Mouse (Mus musculus): ENCODE measurements at regions not wholly inside any gene's neighbourhood (a gene's known extent, or its start where the extent isn't known, plus 50 kb on each side); places are given as distances from the start of the nearest gene placed in this dataset.

- Histone ChIP-seq H3K9me3 (ENCODE audit: control insufficient read depth) (no peaks in the 10 kb centered on the region), H3K9ac (ENCODE audit: low read depth, low read length) (no peak overlapping the region), H3K27ac (ENCODE audit: low read depth, low read length) (no peak overlapping the region), H3K4me1 (replicated peaks; ENCODE audit: control insufficient read depth, insufficient read depth, low read length) (no peaks in the 10 kb centered on the region), H3K4me2 (replicated peaks; ENCODE audit: low read depth) (no peak overlapping the region), H3K27me3 (replicated peaks; ENCODE audit: control insufficient read depth, insufficient read depth, low read length) (no peaks in the 10 kb centered on the region), H3K36me3 (ENCODE audit: control insufficient read depth, insufficient read depth) (no peaks in the 10 kb centered on the region), H3K4me3 (ENCODE audit: low read depth, low read length) (no peak overlapping the region)
- no peak for ATAC-seq
- TF ChIP-seq CTCF (IDR thresholded peaks at IDR 0.05; ENCODE audit: low read depth), result no peak
These were observed 513.0 kb upstream of the Pdzrn3 start for GRCm38 (mm10) chr6:101890655-101891054.

DNA sequence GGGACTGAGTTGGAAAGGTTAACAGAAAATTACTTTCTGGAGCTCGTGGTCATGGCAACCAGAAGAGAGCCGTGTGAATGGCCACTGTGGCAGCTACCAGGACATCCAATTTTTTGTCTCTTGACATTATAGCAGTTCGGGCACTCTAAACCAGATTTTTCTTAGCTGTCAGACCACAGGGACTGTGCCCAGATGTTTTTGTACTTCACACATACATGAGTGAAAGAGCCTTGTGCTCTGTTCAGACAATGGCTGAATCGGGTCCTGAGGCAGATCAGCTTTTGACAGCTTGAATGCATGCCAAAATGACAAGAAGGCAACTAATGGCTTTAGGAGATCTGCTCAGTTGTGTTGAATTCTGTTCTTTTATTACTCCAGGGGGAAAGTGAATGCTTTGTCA lies 505.2 kb upstream of the Pdzrn3 start:
- H3K9ac ChIP-seq (ENCODE audit: low read depth, low read length), result no peak overlapping the region
- H3K9me3 ChIP-seq (ENCODE audit: control insufficient read depth), result no peaks in the 10 kb centered on the region
- H3K4me1 ChIP-seq (replicated peaks; ENCODE audit: control insufficient read depth, insufficient read depth, low read length), result no peaks in the 10 kb centered on the region
- no peak overlapping the region for H3K4me3 ChIP-seq (ENCODE audit: low read depth, low read length)
- H3K27me3 ChIP-seq (replicated peaks; ENCODE audit: control insufficient read depth, insufficient read depth, low read length), result no peaks in the 10 kb centered on the region
- ATAC-seq, result no peak
- no peak for TF ChIP-seq CTCF (IDR thresholded peaks at IDR 0.05; ENCODE audit: low read depth)
- H3K27ac ChIP-seq (ENCODE audit: low read depth, low read length), result no peak overlapping the region
- H3K4me2 ChIP-seq (replicated peaks; ENCODE audit: low read depth), result no peak overlapping the region
- no peaks in the 10 kb centered on the region for H3K36me3 ChIP-seq (ENCODE audit: control insufficient read depth, insufficient read depth)
- WGBS, result 62% methylated on average over 4 of the region's 4 CpGs

DNA sequence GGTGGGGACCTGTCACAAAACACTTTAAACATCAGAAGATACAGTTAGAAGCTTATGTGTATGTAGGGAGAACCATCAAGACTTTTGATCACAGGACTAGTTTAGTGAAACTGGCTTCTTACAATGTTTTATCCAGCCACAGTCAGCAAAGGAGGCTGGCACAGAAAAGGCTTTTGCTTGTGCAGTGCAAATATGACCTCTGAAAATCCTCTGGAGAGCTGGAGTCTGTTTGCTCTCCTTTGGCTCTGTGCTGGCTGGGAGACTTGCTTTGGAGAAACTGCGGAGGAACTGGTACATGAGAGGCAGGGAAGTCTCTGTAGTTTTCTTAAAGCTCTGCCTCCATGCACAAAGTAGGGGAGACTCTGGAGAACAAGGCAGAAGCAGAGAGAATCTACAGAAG lies 497.2 kb upstream of the Pdzrn3 start:
- Histone ChIP-seq H3K4me2 (replicated peaks; ENCODE audit: low read depth) (no peak overlapping the region), H3K4me1 (replicated peaks; ENCODE audit: control insufficient read depth, insufficient read depth, low read length) (no peaks in the 10 kb centered on the region), H3K36me3 (ENCODE audit: control insufficient read depth, insufficient read depth) (no peaks in the 10 kb centered on the region), H3K4me3 (ENCODE audit: low read depth, low read length) (no peak overlapping the region), H3K9me3 (ENCODE audit: control insufficient read depth) (no peaks in the 10 kb centered on the region), H3K9ac (ENCODE audit: low read depth, low read length) (no peak overlapping the region), H3K27ac (ENCODE audit: low read depth, low read length) (no peak overlapping the region), H3K27me3 (replicated peaks; ENCODE audit: control insufficient read depth, insufficient read depth, low read length) (no peaks in the 10 kb centered on the region)
- 39% methylated on average over 1 of the region's 1 CpGs for WGBS
- TF ChIP-seq CTCF (IDR thresholded peaks at IDR 0.05; ENCODE audit: low read depth), result no peak
- ATAC-seq, result no peak

DNA sequence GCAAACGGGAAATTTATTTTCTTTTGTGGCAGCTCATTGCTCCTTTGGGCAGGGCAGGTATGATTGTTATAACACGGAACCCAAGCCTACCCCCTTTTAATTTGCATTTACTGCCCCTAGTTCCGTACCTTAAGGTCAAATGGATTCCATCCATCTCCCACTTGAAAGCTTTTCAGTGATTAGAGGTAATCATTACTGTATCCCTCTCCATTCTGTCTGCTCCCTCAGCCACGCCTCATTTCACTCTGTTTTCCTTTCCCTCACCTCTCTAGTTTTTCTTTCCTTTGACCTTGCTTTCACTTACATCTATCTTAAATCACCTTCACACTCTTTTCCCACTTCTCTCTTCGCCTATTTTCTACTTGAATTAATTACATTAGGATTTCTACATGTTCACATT lies 481.2 kb upstream of the Pdzrn3 start:
- H3K27ac ChIP-seq (ENCODE audit: low read depth, low read length), result no peak overlapping the region
- H3K36me3 ChIP-seq (ENCODE audit: control insufficient read depth, insufficient read depth), result no peaks in the 10 kb centered on the region
- WGBS, result 47% methylated on average over 5 of the region's 5 CpGs
- H3K4me1 ChIP-seq (replicated peaks; ENCODE audit: control insufficient read depth, insufficient read depth, low read length), result no peaks in the 10 kb centered on the region
- TF ChIP-seq CTCF (IDR thresholded peaks at IDR 0.05; ENCODE audit: low read depth), result no peak
- ATAC-seq, result no peak
- no peak overlapping the region for H3K4me2 ChIP-seq (replicated peaks; ENCODE audit: low read depth)
- H3K9me3 ChIP-seq (ENCODE audit: control insufficient read depth), result no peaks in the 10 kb centered on the region
- no peak overlapping the region for H3K4me3 ChIP-seq (ENCODE audit: low read depth, low read length)
- no peaks in the 10 kb centered on the region for H3K27me3 ChIP-seq (replicated peaks; ENCODE audit: control insufficient read depth, insufficient read depth, low read length)
- H3K9ac ChIP-seq (ENCODE audit: low read depth, low read length), result no peak overlapping the region

- no peaks in the 10 kb centered on the region for H3K27me3 ChIP-seq (replicated peaks; ENCODE audit: control insufficient read depth, insufficient read depth, low read length)
- no peak overlapping the region for H3K27ac ChIP-seq (ENCODE audit: low read depth, low read length)
- H3K4me1 ChIP-seq (replicated peaks; ENCODE audit: control insufficient read depth, insufficient read depth, low read length), result no peaks in the 10 kb centered on the region
- no peaks in the 10 kb centered on the region for H3K36me3 ChIP-seq (ENCODE audit: control insufficient read depth, insufficient read depth)
- no peak overlapping the region for H3K9ac ChIP-seq (ENCODE audit: low read depth, low read length)
- ATAC-seq, result no peak
- H3K4me2 ChIP-seq (replicated peaks; ENCODE audit: low read depth), result no peak overlapping the region
- TF ChIP-seq CTCF (IDR thresholded peaks at IDR 0.05; ENCODE audit: low read depth), result no peak
- H3K9me3 ChIP-seq (ENCODE audit: control insufficient read depth), result no peaks in the 10 kb centered on the region
- 82% methylated on average over 4 of the region's 4 CpGs for WGBS
- H3K4me3 ChIP-seq (ENCODE audit: low read depth, low read length), result no peak overlapping the region
These were observed 463.0 kb upstream of the Pdzrn3 start for GRCm38 (mm10) chr6:101840695-101841094.

- no peak for ATAC-seq
- WGBS, result 85% methylated on average over 6 of the region's 6 CpGs
- Histone ChIP-seq H3K27ac (ENCODE audit: low read depth, low read length) (no peak overlapping the region), H3K9ac (ENCODE audit: low read depth, low read length) (no peak overlapping the region), H3K27me3 (replicated peaks; ENCODE audit: control insufficient read depth, insufficient read depth, low read length) (no peaks in the 10 kb centered on the region), H3K36me3 (ENCODE audit: control insufficient read depth, insufficient read depth) (no peaks in the 10 kb centered on the region), H3K4me3 (ENCODE audit: low read depth, low read length) (no peak overlapping the region), H3K4me2 (replicated peaks; ENCODE audit: low read depth) (no peak overlapping the region), H3K9me3 (ENCODE audit: control insufficient read depth) (no peaks in the 10 kb centered on the region), H3K4me1 (replicated peaks; ENCODE audit: control insufficient read depth, insufficient read depth, low read length) (no peaks in the 10 kb centered on the region)
- no peak for TF ChIP-seq CTCF (IDR thresholded peaks at IDR 0.05; ENCODE audit: low read depth)
These were observed 459.9 kb upstream of the Pdzrn3 start for GRCm38 (mm10) chr6:101837563-101837962.

DNA sequence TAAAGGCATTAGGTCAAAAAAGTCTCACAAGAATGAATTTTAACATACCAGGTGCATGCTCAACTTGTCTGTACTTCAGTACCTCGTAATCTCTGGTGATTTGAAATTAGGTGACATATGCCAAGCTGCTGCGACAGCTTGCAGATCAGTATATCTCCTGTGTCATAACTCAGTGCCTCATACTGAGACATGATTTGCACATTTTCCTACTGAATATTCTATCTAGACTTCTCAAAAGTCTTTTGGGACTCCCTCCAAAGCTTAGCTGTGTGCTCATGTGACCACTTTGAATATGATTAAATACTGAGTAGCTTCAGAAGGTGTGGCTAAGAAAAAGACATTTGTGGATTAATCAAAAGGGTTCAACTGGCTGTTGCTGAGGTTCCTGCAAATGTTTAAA lies 416.3 kb upstream of the Pdzrn3 start:
- Histone ChIP-seq H3K9me3 (ENCODE audit: control insufficient read depth) (no peaks in the 10 kb centered on the region), H3K27ac (ENCODE audit: low read depth, low read length) (no peak overlapping the region), H3K36me3 (ENCODE audit: control insufficient read depth, insufficient read depth) (no peaks in the 10 kb centered on the region), H3K27me3 (replicated peaks; ENCODE audit: control insufficient read depth, insufficient read depth, low read length) (no peaks in the 10 kb centered on the region), H3K4me2 (replicated peaks; ENCODE audit: low read depth) (no peak overlapping the region), H3K9ac (ENCODE audit: low read depth, low read length) (no peak overlapping the region), H3K4me3 (ENCODE audit: low read depth, low read length) (no peak overlapping the region), H3K4me1 (replicated peaks; ENCODE audit: control insufficient read depth, insufficient read depth, low read length) (no peaks in the 10 kb centered on the region)
- 74% methylated on average over 2 of the region's 2 CpGs for WGBS
- ATAC-seq, result no peak
- no peak for TF ChIP-seq CTCF (IDR thresholded peaks at IDR 0.05; ENCODE audit: low read depth)

Measured in intestine, postnatal 0 days (tissue).